Mouse (Mus musculus): Measurements from ENCODE around the gene Txndc8.

DNA sequence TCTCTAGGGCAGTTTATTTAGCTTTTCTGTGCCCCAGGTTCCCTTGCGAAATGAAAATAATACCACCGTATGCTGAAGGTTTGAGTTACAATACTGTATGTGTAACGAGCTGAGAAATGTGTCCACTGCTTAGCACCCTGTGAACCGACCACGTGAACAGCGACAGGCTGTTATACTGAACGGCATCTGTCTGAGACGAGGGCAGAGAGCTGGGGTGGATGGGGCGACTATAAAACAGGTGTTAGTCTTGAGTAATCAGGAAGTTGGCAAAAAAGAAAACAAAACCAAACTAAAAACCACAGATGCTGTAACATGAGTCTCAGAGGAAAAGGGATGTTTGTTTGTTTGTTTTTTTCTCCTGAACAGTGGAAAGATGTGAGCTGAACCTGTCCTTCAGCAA, 50.8 kb downstream of the Txndc8 start:
- TF ChIP-seq CTCF (IDR thresholded peaks at IDR 0.05; ENCODE audit: insufficient read depth, low read depth, low read length) = no peak
- no peak for TF ChIP-seq POLR2A (IDR thresholded peaks at IDR 0.05; ENCODE audit: insufficient read depth, low read depth, low read length)

Data from olfactory bulb, adult 2 months (tissue).